Mouse (Mus musculus) midbrain, embryonic 13.5 days (tissue): Measurements from ENCODE around the gene Spats2. TPM values are rescaled to one million over a fixed set of nuclear protein-coding genes. Genes with fewer than 3 reads are reported as not detected.
A peak's percentile ranks its signal among the peaks of the same experiment; 100 is the strongest.

ENCODE experiments used
- ATAC-seq: fragments of 200-750 bp; cut with Nextera tagmentation; 2 replicates; pipeline ENCODE4 v1.8.0; 2017; ENCODE audit warnings: mild to moderate bottlenecking, moderate TSS enrichment, moderate library complexity
- H3K27ac ChIP-seq: fragments of 300-500 bp; sonication (generic); 2 replicates; pipeline ENCODE4 v1.5.1; 2015; ENCODE audit warnings: inconsistent platforms, mild to moderate bottlenecking, moderate library complexity
- H3K27me3 ChIP-seq: fragments of 300-500 bp; sonication (generic); 2 replicates; pipeline ENCODE4 v1.6.1; 2015; ENCODE audit warnings: mild to moderate bottlenecking, inconsistent platforms
- H3K36me3 ChIP-seq: fragments of 300-500 bp; sonication (generic); 2 replicates; pipeline ENCODE4 v1.6.1; 2015; ENCODE audit warnings: mild to moderate bottlenecking, inconsistent platforms
- H3K4me1 ChIP-seq: fragments of 300-500 bp; sonication (generic); replicated peaks from 2 replicates; pipeline ENCODE4 v1.6.1; 2015; ENCODE audit warnings: inconsistent platforms
- H3K4me2 ChIP-seq: fragments of 300-500 bp; sonication (generic); replicated peaks from 2 replicates; pipeline ENCODE4 v1.6.1; 2015; ENCODE audit warnings: moderate library complexity, mild to moderate bottlenecking, inconsistent platforms
- H3K4me3 ChIP-seq: fragments of 300-500 bp; sonication (generic); replicated peaks from 2 replicates; pipeline ENCODE4 v1.5.1; 2015; ENCODE audit warnings: mild to moderate bottlenecking, inconsistent platforms
- H3K9ac ChIP-seq: fragments of 300-500 bp; sonication (generic); replicated peaks from 2 replicates; pipeline ENCODE4 v1.6.1; 2015; ENCODE audit warnings: mild to moderate bottlenecking, inconsistent platforms
- H3K9me3 ChIP-seq: fragments of 300-500 bp; sonication (generic); 2 replicates; pipeline ENCODE4 v1.6.1; 2016; ENCODE audit warnings: mild to moderate bottlenecking, inconsistent platforms
- WGBS: fragments of 180-500 bp; shearing (Covaris S2); methylation state at CpG from one replicate; pipeline ENCODE4 v1.1.7; 2015; 5-methylcytosine and 5-hydroxymethylcytosine counted together
- microRNA-seq: library from miRNA; unstranded; fragments of <30 nt; microRNA quantifications from one replicate; pipeline ENCODE4, GENCODE M21; 2016
- polyA plus RNA-seq: library from polyadenylated mRNA; unstranded; fragments of >200 nt; fragmentation: Nextera tagmentation; extraction: Ambion mirVana; gene quantifications from 2 replicates; pipeline ENCODE4 v1.2.1, GENCODE M21; 2015

Gene Spats2
- polyA plus RNA-seq, 1 experiment from 2014 or later, result 45.7 TPM

DNA sequence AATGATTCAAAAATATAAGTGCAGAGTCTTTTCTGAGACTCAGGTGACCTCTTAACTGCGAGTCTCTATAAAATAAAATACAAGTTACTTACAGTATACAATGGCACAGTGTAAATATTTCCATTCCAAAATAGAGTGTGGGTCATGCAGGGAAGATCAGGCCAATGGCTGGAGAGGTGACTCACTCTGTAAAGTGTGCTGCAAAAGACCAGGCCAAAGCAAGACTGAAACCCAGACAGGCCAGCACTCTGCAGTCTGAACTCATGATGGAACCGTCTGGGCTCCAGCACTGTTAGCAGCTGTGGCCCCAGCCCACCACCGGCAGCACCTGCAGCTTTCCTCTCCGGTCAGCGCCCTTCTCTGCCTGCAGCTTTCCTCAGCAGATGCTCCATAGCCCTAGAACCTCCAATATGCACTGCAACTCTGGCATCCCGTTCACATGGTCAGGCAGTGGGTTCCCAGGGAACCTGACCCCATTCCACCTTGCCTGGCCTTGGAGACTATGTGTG lies 129.6 kb downstream of the Spats2 start:
- no peak overlapping the region for H3K4me2 ChIP-seq
- no peaks in the 10 kb centered on the region for H3K36me3 ChIP-seq
- H3K27ac ChIP-seq, result no peak overlapping the region
- no peak overlapping the region for H3K9ac ChIP-seq
- H3K4me3 ChIP-seq, result no peak overlapping the region
- no peaks in the 10 kb centered on the region for H3K27me3 ChIP-seq
- 86% methylated on average over 6 of the region's 6 CpGs for WGBS
- no peaks in the 10 kb centered on the region for H3K9me3 ChIP-seq
- peaks cover 25% of the 10 kb centered on the region for H3K4me1 ChIP-seq
- ATAC-seq, result no peak

DNA sequence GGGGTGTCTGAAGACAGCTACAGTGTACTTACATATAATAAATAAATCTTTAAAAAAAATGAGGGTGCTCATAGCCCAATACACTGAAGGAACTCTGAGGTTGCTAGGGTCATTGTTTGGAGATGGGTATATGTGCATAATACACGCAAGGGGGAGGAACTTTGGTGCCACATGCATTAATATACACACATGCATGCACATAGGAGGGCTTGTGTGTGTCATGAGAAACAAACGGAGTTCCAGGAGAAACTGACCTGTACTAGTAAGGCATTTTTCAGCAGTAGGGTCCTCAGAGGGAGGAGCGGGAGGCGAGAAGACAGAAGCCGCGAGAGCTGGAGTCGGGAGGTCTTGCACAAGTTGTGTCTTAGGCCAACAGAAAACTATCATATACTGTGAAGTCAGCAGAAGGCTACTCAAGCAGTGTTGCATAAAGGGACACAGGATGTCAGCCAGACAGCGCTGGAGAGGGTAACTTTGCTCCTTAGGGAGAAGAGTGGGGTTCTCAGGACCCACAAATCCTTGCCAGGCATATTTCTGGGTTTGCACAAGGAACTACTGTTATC lies 133.5 kb downstream of the Spats2 start:
- H3K4me1 ChIP-seq, result 0 out of 2 replicates have a peak, but pooled peaks cover 6% of the 10 kb centered on the region
- H3K9ac ChIP-seq, result no peak overlapping the region
- peak overlapping the region; percentile 10; the same call in 1 of the 2 replicates for H3K27ac ChIP-seq
- no peaks in the 10 kb centered on the region for H3K9me3 ChIP-seq
- H3K36me3 ChIP-seq, result no peaks in the 10 kb centered on the region
- no peaks in the 10 kb centered on the region for H3K27me3 ChIP-seq
- peak; percentile 37 for ATAC-seq
- H3K4me2 ChIP-seq, result peak overlapping the region; percentile 40
- no peak overlapping the region for H3K4me3 ChIP-seq
- WGBS, result 68% methylated on average over 8 of the region's 8 CpGs

DNA sequence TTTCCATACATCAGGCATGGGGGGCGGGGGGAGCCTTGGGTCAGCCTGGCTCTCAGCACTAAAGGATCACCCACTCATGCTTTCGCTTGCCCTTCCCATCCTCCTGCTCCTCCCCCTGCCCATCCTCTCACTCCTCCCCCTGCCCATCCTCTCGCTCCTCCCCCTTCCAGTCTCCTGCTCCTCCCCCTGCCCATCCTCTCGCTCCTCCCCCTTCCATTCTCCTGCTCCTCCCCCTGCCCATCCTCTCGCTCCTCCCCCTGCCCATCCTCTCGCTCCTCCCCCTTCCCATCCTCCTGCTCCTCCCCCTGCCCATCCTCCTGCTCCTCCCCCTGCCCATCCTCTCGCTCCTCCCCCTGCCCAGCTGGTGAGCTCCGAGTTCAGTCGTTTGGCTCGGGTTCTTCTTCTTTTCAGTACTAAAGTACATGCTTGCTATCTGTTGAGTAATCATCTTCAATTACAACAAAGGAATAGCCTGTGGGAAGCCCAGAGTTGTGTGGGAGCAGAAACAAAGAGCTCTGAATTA lies 134.1 kb downstream of the Spats2 start:
- 4% methylated on average over 7 of the region's 10 CpGs for WGBS
- H3K27me3 ChIP-seq, result no peaks in the 10 kb centered on the region
- peak overlapping the region; percentile 40 for H3K4me2 ChIP-seq
- H3K36me3 ChIP-seq, result no peaks in the 10 kb centered on the region
- 0 out of 2 replicates have a peak, but pooled peaks cover 6% of the 10 kb centered on the region for H3K4me1 ChIP-seq
- H3K27ac ChIP-seq, result peak overlapping the region; percentile 14; the same call in 1 of the 2 replicates
- no peaks in the 10 kb centered on the region for H3K9me3 ChIP-seq
- ATAC-seq, result peak; percentile 66; the same call in 1 of the 2 replicates
- no peak overlapping the region for H3K9ac ChIP-seq
- H3K4me3 ChIP-seq, result peak overlapping the region; percentile 23; the same call in 1 of the 2 replicates

DNA sequence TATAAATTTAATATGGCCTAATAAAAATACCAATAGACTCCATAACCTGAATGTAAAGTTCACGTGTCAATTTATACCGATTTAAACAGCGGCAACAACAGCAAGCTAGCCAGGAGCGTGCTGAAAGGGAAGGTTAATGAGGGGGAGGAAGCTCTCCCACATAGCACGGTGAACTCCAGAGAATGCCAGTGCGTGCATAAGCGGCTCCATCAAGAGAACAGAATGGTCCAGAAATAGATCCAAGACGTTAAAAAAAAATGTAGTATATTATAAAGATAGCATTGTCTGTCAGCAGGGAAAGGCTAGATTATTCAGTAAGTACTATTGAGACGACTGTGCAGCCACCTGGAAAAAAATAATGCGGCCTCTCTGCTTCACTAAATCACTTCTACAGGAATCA lies 137.0 kb downstream of the Spats2 start:
- ATAC-seq, result no peak
- 0 out of 2 replicates have a peak, but pooled peaks cover 6% of the 10 kb centered on the region for H3K4me1 ChIP-seq
- H3K27me3 ChIP-seq, result no peaks in the 10 kb centered on the region
- no peak overlapping the region for H3K4me3 ChIP-seq
- H3K9me3 ChIP-seq, result no peaks in the 10 kb centered on the region
- WGBS, result 51% methylated on average over 10 of the region's 10 CpGs
- H3K36me3 ChIP-seq, result no peaks in the 10 kb centered on the region
- H3K4me2 ChIP-seq, result no peak overlapping the region
- H3K9ac ChIP-seq, result no peak overlapping the region
- no peak overlapping the region for H3K27ac ChIP-seq

Small RNAs within 50 kb of the gene (microRNA-seq; reads per million reads assigned to microRNA genes)
- 1.4 reads per million for gene Mir6960

Other genes with a start within 250 kb of the Spats2 start
- gene Rhebl1, start 231.4 kb upstream of the Spats2 start, polyA plus RNA-seq, result 33.0 and 33.9 TPM in 2 replicates
- 0.48 and 0.82 TPM in 2 replicates for gene Dhh, start 227.4 kb upstream of the Spats2 start, polyA plus RNA-seq
- gene Lmbr1l, start 207.7 kb upstream of the Spats2 start, polyA plus RNA-seq, result 40.7 and 50.1 TPM in 2 replicates
- 1,161 and 1,231 TPM in 2 replicates for gene Tuba1b, start 191.4 kb upstream of the Spats2 start, polyA plus RNA-seq
- not detected in 2 replicates for gene Gm49450, start 172.4 kb upstream of the Spats2 start, polyA plus RNA-seq
- gene Tuba1a, start 172.2 kb upstream of the Spats2 start, polyA plus RNA-seq, result 15,883 and 15,999 TPM in 2 replicates
- gene Tuba1c, start 96.0 kb upstream of the Spats2 start, polyA plus RNA-seq, result 37.3 and 41.4 TPM in 2 replicates
- gene Prph, start 70.7 kb upstream of the Spats2 start, polyA plus RNA-seq, result 7.5 and 8.2 TPM in 2 replicates
- 13.3 and 14.6 TPM in 2 replicates for gene Troap, start 51.3 kb upstream of the Spats2 start, polyA plus RNA-seq
- gene C1ql4, start 38.1 kb upstream of the Spats2 start, polyA plus RNA-seq, result 10.1 and 13.7 TPM in 2 replicates
- 1.7 and 1.8 TPM in 2 replicates for gene Dnajc22, start 32.7 kb upstream of the Spats2 start, polyA plus RNA-seq
- gene Kcnh3, start 98.9 kb downstream of the Spats2 start, polyA plus RNA-seq, result 0.19 and 0.61 TPM in 2 replicates
- gene Mcrs1, start 126.0 kb downstream of the Spats2 start, polyA plus RNA-seq, result 218 TPM in 2 replicates
- 115 and 125 TPM in 2 replicates for gene Prpf40b, start 169.2 kb downstream of the Spats2 start, polyA plus RNA-seq
- 0.35 TPM in 2 replicates for gene Fam186b, start 170.0 kb downstream of the Spats2 start, polyA plus RNA-seq
- 8.5 and 8.7 TPM in 2 replicates for gene Fmnl3, start 244.6 kb downstream of the Spats2 start, polyA plus RNA-seq